Mouse (Mus musculus) forebrain, embryonic 16.5 days (tissue): ENCODE results near the gene Cdx2. TPM values are rescaled to one million over a fixed set of nuclear protein-coding genes. Genes with fewer than 3 reads are reported as not detected.

ENCODE experiments used
- ATAC-seq: fragments of 200-750 bp; cut with Nextera tagmentation; 2 replicates; pipeline ENCODE4 v1.8.0; 2017; ENCODE audit warnings: mild to moderate bottlenecking, moderate library complexity
- H3K27ac ChIP-seq: fragments of 300-500 bp; sonication (generic); 2 replicates; pipeline ENCODE4 v1.5.1; 2014; ENCODE audit warnings: low read length, control low read depth
- H3K27me3 ChIP-seq: fragments of 300-500 bp; sonication (generic); replicated peaks from 2 replicates; pipeline ENCODE4 v1.6.1; 2014; ENCODE audit warnings: low read length; ENCODE audit not compliant: control insufficient read depth, insufficient read depth
- H3K36me3 ChIP-seq: fragments of 300-500 bp; sonication (generic); 2 replicates; pipeline ENCODE4 v1.6.1; 2014; ENCODE audit not compliant: control insufficient read depth, insufficient read depth
- H3K4me1 ChIP-seq: fragments of 300-500 bp; sonication (generic); replicated peaks from 2 replicates; pipeline ENCODE4 v1.6.1; 2014; ENCODE audit warnings: low read length; ENCODE audit not compliant: control insufficient read depth, insufficient read depth
- H3K4me2 ChIP-seq: fragments of 300-500 bp; sonication (generic); 2 replicates; pipeline ENCODE4 v1.6.1; 2014; ENCODE audit warnings: mild to moderate bottlenecking, low read length, control low read depth
- H3K4me3 ChIP-seq: fragments of 300-500 bp; sonication (generic); replicated peaks from 2 replicates; pipeline ENCODE4 v1.5.1; 2014; ENCODE audit warnings: mild to moderate bottlenecking, low read length, control low read depth
- H3K9ac ChIP-seq: fragments of 300-500 bp; sonication (generic); replicated peaks from 2 replicates; pipeline ENCODE4 v1.6.1; 2014; ENCODE audit warnings: low read depth, low read length, control low read depth
- H3K9me3 ChIP-seq: fragments of 300-500 bp; sonication (generic); 2 replicates; pipeline ENCODE4 v1.6.1; 2016; ENCODE audit warnings: low read length; ENCODE audit not compliant: control insufficient read depth
- WGBS: fragments of 180-500 bp; shearing (Covaris S2); extraction: QIAGEN DNeasy Blood & Tissue Kit; methylation state at CpG from one replicate; pipeline ENCODE4 v1.1.7; 2014; 5-methylcytosine and 5-hydroxymethylcytosine counted together
- polyA plus RNA-seq: library from polyadenylated mRNA; unstranded; fragments of >200 nt; fragmentation: Nextera tagmentation; extraction: Ambion mirVana; gene quantifications from 2 replicates; pipeline ENCODE4 v1.2.1, GENCODE M21; 2015

The Cdx2 gene
- polyA plus RNA-seq, 1 experiment from 2014 or later: not detected

DNA sequence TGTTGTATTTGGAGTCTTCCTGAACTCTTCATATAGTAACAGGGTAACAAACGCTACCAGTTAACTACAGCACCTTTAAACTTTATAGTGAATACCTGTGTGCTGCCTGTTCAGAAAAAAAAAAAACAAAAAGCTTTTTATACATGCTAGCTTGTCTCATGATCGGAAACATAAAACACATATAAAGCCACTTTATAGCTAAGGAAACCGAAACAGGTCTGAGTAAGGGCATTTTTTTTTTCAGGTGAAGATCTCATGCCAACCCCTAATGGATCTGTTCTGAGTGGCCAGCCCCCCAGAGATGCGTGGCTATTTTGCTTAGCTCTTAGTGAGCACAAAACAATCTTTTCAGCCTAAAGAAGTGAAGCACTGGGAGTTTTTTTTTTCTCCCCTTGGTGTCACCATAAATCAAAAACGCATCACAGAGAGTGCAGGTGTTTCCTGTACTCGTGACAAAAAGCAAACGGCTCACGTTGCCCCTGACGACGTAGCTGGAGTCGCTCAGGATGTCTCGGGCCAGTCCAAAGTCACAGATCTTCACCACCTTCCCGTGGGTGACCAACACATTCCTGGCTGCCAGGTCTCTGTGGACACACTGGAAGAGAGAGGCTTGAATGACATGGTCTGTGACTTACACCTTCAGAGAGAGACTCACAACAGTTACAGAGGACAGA is 33.8 kb upstream of the Cdx2 start:
- no peaks in the 10 kb centered on the region for H3K9me3 ChIP-seq

GRCm38 (mm10) chr5:147339560-147339959 is 32.5 kb upstream of the Cdx2 start:
- no peak overlapping the region for H3K4me3 ChIP-seq
- no peak for ATAC-seq
- 85% methylated on average over 11 of the region's 11 CpGs for WGBS

More for the DNA sequence above, 33.8 kb upstream of the Cdx2 start:
- H3K4me3 ChIP-seq: no peak overlapping the region
- H3K9ac ChIP-seq: no peak overlapping the region
- H3K27ac ChIP-seq: no peak overlapping the region
- no peaks in the 10 kb centered on the region for H3K27me3 ChIP-seq
- H3K36me3 ChIP-seq: no peaks in the 10 kb centered on the region
- no peak overlapping the region for H3K4me2 ChIP-seq
- WGBS: 83% methylated on average over 13 of the region's 13 CpGs
- H3K4me1 ChIP-seq: no peaks in the 10 kb centered on the region
- no peak for ATAC-seq

DNA sequence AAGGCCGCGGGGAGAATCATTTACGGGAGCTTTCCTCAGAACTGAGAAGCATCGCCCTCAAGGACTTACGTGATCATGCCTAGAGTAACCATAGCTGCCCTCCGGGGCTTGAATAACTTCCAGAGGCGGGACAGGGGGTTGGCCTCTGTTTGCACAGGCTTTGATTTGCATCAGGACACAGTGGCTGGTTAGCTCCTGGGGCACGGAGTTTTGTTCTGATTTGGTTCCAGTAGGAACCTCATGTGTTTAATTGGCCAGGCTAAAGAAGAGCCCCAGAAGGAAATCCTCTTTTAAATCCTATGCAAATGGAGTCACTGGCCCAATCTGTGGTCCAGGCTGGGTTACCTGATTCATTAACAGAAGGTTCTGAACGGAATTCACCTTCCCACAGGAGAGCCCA is 31.9 kb upstream of the Cdx2 start:
- 58% methylated on average over 9 of the region's 9 CpGs for WGBS
- Histone ChIP-seq H3K9ac (no peak overlapping the region), H3K4me3 (no peak overlapping the region), H3K27me3 (no peaks in the 10 kb centered on the region), H3K27ac (no peak overlapping the region), H3K4me2 (no peak overlapping the region), H3K9me3 (no peaks in the 10 kb centered on the region), H3K4me1 (no peaks in the 10 kb centered on the region), H3K36me3 (no peaks in the 10 kb centered on the region)
- ATAC-seq: no peak

More at GRCm38 (mm10) chr5:147339560-147339959, 32.5 kb upstream of the Cdx2 start:
- Histone ChIP-seq H3K27me3 (no peaks in the 10 kb centered on the region), H3K27ac (no peak overlapping the region), H3K9me3 (no peaks in the 10 kb centered on the region), H3K36me3 (no peaks in the 10 kb centered on the region), H3K9ac (no peak overlapping the region), H3K4me1 (no peaks in the 10 kb centered on the region), H3K4me2 (no peak overlapping the region)

GRCm38 (mm10) chr5:147332711-147333110 is 25.6 kb upstream of the Cdx2 start:
- Histone ChIP-seq H3K4me3 (no peak overlapping the region), H3K27ac (no peak overlapping the region), H3K4me2 (no peak overlapping the region), H3K36me3 (no peaks in the 10 kb centered on the region), H3K9ac (no peak overlapping the region), H3K9me3 (no peaks in the 10 kb centered on the region), H3K27me3 (0 out of 2 replicates have a peak, but pooled peaks cover 2% of the 10 kb centered on the region), H3K4me1 (no peaks in the 10 kb centered on the region)
- 57% methylated on average over 7 of the region's 7 CpGs for WGBS
- no peak for ATAC-seq

DNA sequence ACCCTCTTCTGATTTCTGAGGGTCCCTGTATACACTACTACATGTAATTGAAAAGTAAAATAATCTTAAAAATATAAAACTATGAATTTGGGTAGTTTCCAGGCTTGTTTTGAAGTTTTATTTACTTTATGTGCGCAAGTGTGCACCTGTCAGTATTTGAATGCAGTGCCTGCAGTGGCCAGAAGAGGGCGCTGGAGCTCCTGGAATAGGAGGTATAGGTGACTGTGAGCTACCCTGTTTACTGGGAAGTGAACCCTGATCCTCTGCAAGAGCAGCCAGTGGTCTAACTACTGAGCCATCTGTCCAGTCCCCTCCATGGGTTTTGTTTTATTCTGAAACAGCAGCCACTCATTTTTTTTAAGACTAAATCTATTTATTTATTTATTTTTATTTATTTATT is 24.5 kb upstream of the Cdx2 start:
- H3K9ac ChIP-seq: no peak overlapping the region
- no peak overlapping the region for H3K27ac ChIP-seq
- no peaks in the 10 kb centered on the region for H3K9me3 ChIP-seq
- no peak overlapping the region for H3K4me3 ChIP-seq
- no peak for ATAC-seq
- H3K27me3 ChIP-seq: 0 out of 2 replicates have a peak, but pooled peaks cover 2% of the 10 kb centered on the region
- no peaks in the 10 kb centered on the region for H3K4me1 ChIP-seq
- no peak overlapping the region for H3K4me2 ChIP-seq
- WGBS: 37% methylated on average over 2 of the region's 2 CpGs
- H3K36me3 ChIP-seq: no peaks in the 10 kb centered on the region

DNA sequence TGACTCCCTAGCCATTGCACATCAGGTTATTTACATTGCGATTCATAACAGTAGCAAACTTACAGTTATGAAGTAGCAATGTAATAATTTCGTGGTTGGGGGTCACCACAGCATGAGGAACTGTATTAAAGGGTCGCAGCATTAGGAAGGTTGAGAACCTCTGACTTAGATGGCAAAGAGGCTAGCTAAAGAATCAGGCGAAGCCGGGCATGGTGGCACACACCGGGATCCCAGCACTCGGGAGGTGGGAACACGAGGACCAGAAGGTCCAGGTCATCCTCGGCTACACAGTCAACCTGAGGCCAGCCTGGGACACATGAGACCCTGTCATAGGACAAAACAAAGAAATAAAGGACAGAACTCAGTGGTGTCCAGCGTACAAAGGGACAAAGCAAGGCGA is 22.9 kb upstream of the Cdx2 start:
- Histone ChIP-seq H3K27ac (no peak overlapping the region), H3K9me3 (no peaks in the 10 kb centered on the region), H3K36me3 (no peaks in the 10 kb centered on the region), H3K9ac (no peak overlapping the region), H3K4me1 (no peaks in the 10 kb centered on the region), H3K4me3 (no peak overlapping the region), H3K27me3 (0 out of 2 replicates have a peak, but pooled peaks cover 2% of the 10 kb centered on the region), H3K4me2 (no peak overlapping the region)
- WGBS: 83% methylated on average over 11 of the region's 11 CpGs
- no peak for ATAC-seq

GRCm38 (mm10) chr5:147327636-147328035 is 20.6 kb upstream of the Cdx2 start:
- Histone ChIP-seq H3K36me3 (no peaks in the 10 kb centered on the region), H3K4me2 (no peak overlapping the region), H3K4me3 (no peak overlapping the region), H3K4me1 (no peaks in the 10 kb centered on the region), H3K27ac (no peak overlapping the region), H3K9me3 (no peaks in the 10 kb centered on the region), H3K9ac (no peak overlapping the region), H3K27me3 (peaks cover 6% of the 10 kb centered on the region)
- 91% methylated on average over 5 of the region's 5 CpGs for WGBS
- ATAC-seq: no peak

DNA sequence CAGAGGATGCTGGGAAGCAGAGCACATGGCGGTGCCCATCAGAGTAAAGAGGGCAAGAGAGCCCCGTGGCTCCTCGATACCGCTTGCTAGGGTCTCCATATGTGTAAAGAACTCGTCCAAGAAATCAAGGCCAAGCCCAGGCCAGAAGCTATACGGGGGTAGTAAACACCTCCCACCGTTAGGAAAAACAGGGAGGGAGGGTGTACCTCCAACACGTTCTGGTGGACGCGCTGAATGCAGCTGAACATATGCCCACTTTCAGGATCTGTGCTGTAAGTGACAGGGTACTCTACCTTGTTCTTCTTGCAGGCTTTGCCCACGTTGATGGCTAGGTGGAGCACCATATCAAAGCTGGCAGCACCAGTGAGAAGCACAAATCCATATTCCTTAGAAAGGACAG is 18.9 kb upstream of the Cdx2 start:
- no peak overlapping the region for H3K4me2 ChIP-seq
- no peaks in the 10 kb centered on the region for H3K36me3 ChIP-seq
- no peak overlapping the region for H3K9ac ChIP-seq
- H3K27me3 ChIP-seq: peaks cover 23% of the 10 kb centered on the region
- WGBS: 69% methylated on average over 11 of the region's 11 CpGs
- H3K9me3 ChIP-seq: no peaks in the 10 kb centered on the region
- H3K4me1 ChIP-seq: no peaks in the 10 kb centered on the region
- ATAC-seq: no peak
- H3K4me3 ChIP-seq: no peak overlapping the region
- no peak overlapping the region for H3K27ac ChIP-seq

DNA sequence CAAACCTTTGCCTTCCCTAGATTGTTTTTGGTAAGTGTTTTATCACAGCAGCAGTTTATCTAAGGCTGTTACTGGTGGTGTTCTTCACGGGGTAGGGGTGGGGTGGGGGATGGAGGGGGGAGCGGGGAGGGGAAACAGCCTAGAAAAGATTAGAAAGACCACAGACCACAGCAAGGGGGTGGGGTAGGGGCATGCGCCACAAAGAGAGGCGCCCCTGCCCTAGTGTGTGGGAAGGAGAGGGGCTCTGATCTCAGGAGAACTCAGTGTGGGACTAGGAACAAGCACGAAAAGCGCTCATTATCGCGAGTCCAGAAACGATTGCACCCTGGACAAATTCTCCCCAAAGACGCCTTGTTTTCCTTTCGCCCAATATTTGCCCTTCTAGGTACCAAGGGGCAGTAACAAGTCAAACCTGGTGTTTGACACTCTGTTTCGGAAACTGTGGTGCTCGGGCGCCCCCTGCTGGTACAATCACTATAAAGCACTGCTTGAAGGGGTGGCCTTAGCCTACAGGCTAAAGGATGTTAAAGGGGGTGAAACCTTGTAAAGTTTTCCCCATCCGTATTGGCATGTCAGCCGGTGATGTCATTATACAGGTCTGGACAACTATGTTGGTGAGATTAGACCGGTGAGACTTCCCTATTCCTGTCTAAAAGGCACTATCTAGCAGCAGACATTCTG is 16.3 kb upstream of the Cdx2 start:
- Histone ChIP-seq H3K36me3 (no peaks in the 10 kb centered on the region), H3K4me2 (no peak overlapping the region), H3K27me3 (peaks cover 37% of the 10 kb centered on the region), H3K27ac (no peak overlapping the region), H3K9ac (no peak overlapping the region), H3K9me3 (no peaks in the 10 kb centered on the region), H3K4me1 (no peaks in the 10 kb centered on the region), H3K4me3 (no peak overlapping the region)
- no peak for ATAC-seq
- WGBS: 20% methylated on average over 17 of the region's 17 CpGs
